Mouse (Mus musculus) Patski (cell line): Measurements from ENCODE around the gene Dlgap3. TPM values are rescaled to one million over a fixed set of nuclear protein-coding genes. Genes with fewer than 3 reads are reported as not detected.

Experiments used
- ATAC-seq: fragments of 100-300 bp; one replicate; pipeline ENCODE4 v1.8.0; 2021
- CTCF ChIA-PET: fragments of 350-600 bp; sonication (Branson Sonifier 250); formaldehyde crosslinking; loops from one replicate; lab custom pipeline; 2022; ENCODE audit warnings: inconsistent platforms; lab: Charles Lee
- POLR2A ChIA-PET: fragments of 350-600 bp; sonication (Branson Sonifier 250); formaldehyde crosslinking; loops from one replicate; lab custom pipeline; 2022; ENCODE audit warnings: antibody characterized with exemption, inconsistent platforms; lab: Charles Lee
- DNase-seq: peaks from one replicate; pipeline ENCODE4 v3.0.0-alpha.2; 2011; ENCODE audit warnings: low read depth, low spot score
- H3K27me3 ChIP-seq: fragments of 371-371 bp; one replicate; pipeline ENCODE4 v1.5.1; 2021
- CTCF ChIP-seq: fragments of 100-300 bp; IDR thresholded peaks from one replicate; pipeline ENCODE4 v1.5.1; 2021
- in situ Hi-C: fragments of 300-500 bp; cut with MboI; formaldehyde crosslinking; loops from 3 replicates; pipeline ENCODE4 v1.11.1; 2018; ENCODE audit warnings: low pct_unique_long_range_greater_than_20kb, mixed read lengths
- polyA plus RNA-seq: library from polyadenylated mRNA; unstranded; gene quantifications from one replicate; pipeline ENCODE4 v1.2.3, GENCODE M21; 2021

Gene Dlgap3
- polyA plus RNA-seq, 1 experiment from 2014 or later = 0.85 TPM

DNA sequence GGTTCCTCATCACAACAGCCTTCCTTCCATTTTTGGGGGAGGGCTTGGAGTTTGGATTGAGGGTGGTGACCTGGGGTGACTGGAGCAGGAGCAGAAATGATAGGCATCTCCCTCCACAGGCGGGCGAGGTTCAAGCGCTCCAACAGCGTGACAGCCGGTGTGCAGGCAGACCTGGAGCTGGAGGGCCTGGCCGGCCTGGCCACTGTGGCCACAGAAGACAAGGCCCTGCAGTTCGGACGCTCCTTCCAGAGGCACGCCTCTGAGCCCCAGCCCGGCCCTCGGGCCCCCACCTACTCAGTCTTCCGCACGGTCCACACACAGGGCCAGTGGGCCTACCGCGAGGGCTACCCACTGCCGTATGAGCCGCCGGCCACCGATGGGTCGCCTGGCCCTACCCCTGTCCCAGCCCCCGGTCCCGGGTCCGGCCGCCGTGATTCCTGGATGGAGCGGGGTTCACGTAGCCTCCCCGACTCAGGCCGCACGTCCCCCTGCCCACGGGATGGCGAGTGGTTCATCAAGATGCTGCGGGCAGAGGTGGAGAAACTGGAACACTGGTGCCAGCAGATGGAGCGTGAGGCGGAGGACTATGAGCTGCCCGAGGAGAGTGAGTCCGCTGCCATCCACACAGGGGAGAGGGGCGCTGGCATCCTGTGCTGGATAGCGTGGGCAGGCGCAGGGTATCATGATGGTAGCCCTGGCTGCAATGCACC lies 64.6 kb downstream of the Dlgap3 start:
- CTCF ChIA-PET = interaction anchor here (3.9 kb wide), 1 partner anchor 11 kb away, joined by 19 read pairs; the partner anchor contains the start of gene Smim12
- H3K27me3 ChIP-seq = peaks cover 5% of the 10 kb centered on the region
- TF ChIP-seq CTCF = no peak

DNA sequence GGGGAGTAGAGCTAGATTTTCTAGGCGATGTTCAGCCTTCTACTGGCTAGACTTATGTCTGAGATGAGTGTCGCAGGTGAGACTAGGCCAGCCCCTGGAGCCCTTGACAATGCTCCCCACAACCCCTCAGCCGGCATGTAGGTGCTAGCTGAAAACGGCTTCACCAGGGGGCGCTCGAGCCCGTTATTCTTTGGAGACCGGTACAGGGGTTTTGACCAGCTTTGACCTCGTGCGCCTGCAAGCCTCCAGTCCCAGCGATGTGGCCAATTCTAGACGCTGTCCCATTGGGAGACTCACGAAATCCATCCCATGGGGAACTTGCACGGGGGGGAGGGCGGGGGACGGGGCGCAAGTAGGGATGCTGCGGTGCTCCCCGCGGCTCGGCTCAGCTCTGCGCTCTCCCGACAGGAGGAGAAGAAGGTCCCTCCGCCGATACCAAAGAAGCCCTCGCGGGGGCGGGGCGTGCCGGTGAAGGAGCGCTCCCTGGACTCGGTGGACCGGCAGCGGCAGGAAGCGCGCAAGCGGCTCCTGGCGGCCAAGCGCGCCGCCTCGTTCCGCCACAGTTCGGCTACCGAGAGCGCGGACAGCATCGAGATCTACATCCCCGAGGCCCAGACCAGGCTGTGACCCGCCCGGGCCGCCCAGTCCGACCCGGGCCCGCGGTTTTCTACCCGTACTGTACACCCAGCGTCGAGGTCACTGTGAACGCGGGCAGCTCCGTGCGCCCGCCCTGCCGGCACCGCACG lies 66.9 kb downstream of the Dlgap3 start:
- CTCF ChIA-PET = interaction anchor here (0.9 to 3.9 kb wide), 5 partner anchors 8 to 134 kb away, joined by 3 to 19 read pairs (median 7); partner anchors contain the start of gene Smim12
- TF ChIP-seq CTCF = no peak
- in situ Hi-C loops = loop anchor here (25.0 kb wide), 1 partner anchor 674 kb away; the partner anchor contains the start of gene Clspn
- peaks cover 5% of the 10 kb centered on the region for H3K27me3 ChIP-seq
- peak; percentile 84 for ATAC-seq
- DNase-seq = no peak
- POLR2A ChIA-PET = no interaction called here

More for the DNA sequence above, 64.6 kb downstream of the Dlgap3 start:
- in situ Hi-C loops = loop anchor here (25.0 kb wide), 1 partner anchor 671 kb away; the partner anchor contains the start of gene Clspn
- POLR2A ChIA-PET = no interaction called here
- ATAC-seq (no peak), DNase-seq (no peak)

DNA sequence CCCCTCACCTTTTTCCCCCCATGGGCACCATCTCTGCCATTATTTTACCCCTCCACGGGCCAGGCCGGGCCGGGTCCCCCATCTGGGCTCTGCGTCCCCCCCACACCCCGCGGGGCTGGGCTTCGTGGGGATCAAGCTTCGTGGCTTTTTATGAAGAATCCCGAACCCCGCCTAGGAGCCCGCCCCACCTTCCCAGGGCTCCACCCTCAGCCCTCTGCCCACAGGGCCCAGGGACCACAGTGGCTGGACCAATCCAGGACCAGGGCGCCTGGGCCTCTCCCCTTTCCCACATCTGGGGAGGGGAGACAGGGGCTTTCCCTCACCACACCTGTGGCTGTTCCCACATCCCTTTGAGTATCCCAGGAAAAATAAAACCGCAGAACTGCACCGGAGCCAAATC lies 67.6 kb downstream of the Dlgap3 start:
- in situ Hi-C loops = loop anchor here (25.0 kb wide), 1 partner anchor 674 kb away; the partner anchor contains the start of gene Clspn
- no peak for TF ChIP-seq CTCF
- H3K27me3 ChIP-seq = peaks cover 5% of the 10 kb centered on the region
- no peak for ATAC-seq
- POLR2A ChIA-PET = no interaction called here
- CTCF ChIA-PET = interaction anchor here (1.7 to 3.9 kb wide), 3 partner anchors 8 to 13 kb away, joined by 5 to 19 read pairs (median 12); partner anchors contain the start of gene Smim12
- no peak for DNase-seq

DNA sequence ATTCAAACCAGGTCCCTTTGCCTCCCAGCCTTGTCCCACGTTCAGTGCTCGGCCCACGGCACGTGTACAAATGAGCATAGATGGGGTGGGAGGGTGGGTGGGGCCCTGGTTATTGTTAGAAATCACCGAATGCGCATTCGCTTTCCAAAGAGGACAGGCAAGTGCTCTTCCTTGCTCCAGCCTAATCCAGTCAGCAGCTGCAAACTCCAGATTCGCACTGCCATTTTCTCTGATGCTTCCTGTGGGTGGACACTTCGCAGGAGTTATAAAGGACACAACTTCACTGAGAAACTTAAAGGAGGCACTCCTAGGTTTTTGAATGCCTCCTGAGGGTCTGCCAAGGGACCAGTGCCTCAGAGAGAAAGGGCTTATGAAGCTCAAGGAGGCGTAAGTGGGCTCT lies 68.3 kb downstream of the Dlgap3 start:
- no peak for DNase-seq
- no peak for TF ChIP-seq CTCF
- peaks cover 5% of the 10 kb centered on the region for H3K27me3 ChIP-seq
- ChIA-PET POLR2A (no interaction called here), CTCF (interaction anchor here (1.7 to 3.9 kb wide), 3 partner anchors 7 to 13 kb away, joined by 5 to 19 read pairs (median 8); partner anchors contain the start of gene Smim12)
- in situ Hi-C loops = loop anchor here (25.0 kb wide), 1 partner anchor 675 kb away; the partner anchor contains the start of gene Clspn
- ATAC-seq = no peak

DNA sequence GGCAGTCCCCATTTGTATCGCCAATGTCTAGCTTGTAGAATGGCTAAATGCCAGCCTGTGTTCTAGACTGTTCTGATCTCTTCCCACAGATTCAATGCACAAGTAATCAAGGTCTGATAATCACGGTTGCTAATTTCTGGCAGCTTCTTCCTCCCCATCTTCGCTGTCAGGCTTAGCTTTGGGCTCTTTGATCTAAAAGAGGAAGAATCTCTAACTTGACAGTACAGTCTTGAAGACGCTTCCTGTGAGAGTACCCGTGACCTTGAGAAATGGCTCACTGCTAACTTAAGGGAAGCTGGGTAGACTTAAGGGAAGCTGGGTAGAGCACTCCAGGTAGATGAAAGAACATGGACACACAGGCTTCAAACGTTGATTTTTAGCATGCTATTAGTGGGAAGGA lies 73.7 kb downstream of the Dlgap3 start:
- ChIA-PET POLR2A (no interaction called here), CTCF (interaction anchor here (1.2 to 3.2 kb wide), 2 partner anchors 7 to 14 kb away, joined by 4 to 19 read pairs; no protein-coding TSS in a partner anchor)
- no peak for DNase-seq
- no peak for ATAC-seq
- in situ Hi-C loops = loop anchor here (25.0 kb wide), 1 partner anchor 680 kb away; the partner anchor contains the start of gene Clspn
- no peak for TF ChIP-seq CTCF
- no peaks in the 10 kb centered on the region for H3K27me3 ChIP-seq

DNA sequence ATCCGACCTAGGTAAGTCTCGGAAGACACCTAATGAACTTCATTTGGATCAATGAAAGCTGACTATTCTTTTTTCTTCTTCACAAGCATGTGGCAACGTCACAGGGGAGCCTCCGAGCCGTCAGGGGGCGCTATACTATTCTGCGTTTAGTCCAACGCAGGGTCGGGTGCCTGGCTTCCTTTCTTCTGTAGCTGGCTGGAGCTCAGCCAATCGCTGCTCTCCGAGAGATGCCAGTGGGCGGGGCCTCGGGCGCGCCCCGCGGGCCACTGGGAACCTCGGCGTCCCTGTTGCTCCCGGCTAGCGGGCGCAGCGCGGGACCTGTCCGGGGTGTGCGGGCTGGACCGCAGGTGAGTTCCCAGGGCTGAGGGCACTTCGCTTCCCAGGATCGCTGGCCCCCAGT lies 74.5 kb downstream of the Dlgap3 start, which contains the start of gene Smim12:
Gene Smim12, plus strand, starts transcription at position 233 of the 400 bp plus-strand sequence.
- in situ Hi-C loops = loop anchor here (25.0 kb wide), 1 partner anchor 681 kb away; the partner anchor contains the start of gene Clspn
- no peak for TF ChIP-seq CTCF
- ChIA-PET POLR2A (interaction anchor here (0.6 kb wide), 1 partner anchor 1363 kb away, joined by 3 read pairs; no protein-coding TSS in a partner anchor), CTCF (interaction anchor here (0.6 to 3.2 kb wide), 6 partner anchors 8 to 624 kb away, joined by 3 to 19 read pairs (median 4); partner anchors contain the start of gene Gja4)
- H3K27me3 ChIP-seq = no peaks in the 10 kb centered on the region
- DNase-seq = peak; percentile 64
- ATAC-seq = peak; percentile 82

DNA sequence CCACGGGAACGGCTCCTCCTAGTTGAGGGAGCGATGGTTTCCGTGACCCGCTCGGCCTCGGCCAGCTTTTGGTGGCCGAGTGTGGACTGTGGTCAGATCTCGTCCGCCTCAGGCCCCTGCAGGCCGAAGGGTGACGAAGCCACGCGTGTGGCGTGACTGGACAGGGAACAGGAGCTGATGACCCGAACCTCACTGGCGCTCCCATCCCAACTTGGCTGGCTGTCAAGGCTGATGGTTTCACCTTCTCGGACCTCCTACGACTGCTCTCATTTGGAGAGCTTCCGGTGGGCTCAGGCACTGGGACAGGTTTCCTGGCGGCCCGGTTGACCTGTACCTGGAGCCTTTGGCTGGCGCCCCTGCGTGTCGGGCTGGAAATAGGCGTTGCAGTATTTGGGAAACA lies 74.9 kb downstream of the Dlgap3 start:
- DNase-seq = peak; percentile 13
- ChIA-PET POLR2A (interaction anchor here (0.6 kb wide), 1 partner anchor 1363 kb away, joined by 3 read pairs; no protein-coding TSS in a partner anchor), CTCF (interaction anchor here (0.6 to 3.2 kb wide), 6 partner anchors 8 to 625 kb away, joined by 3 to 19 read pairs (median 4); partner anchors contain the start of gene Gja4)
- no peak for TF ChIP-seq CTCF
- in situ Hi-C loops = loop anchor here (25.0 kb wide), 1 partner anchor 682 kb away; the partner anchor contains the start of gene Clspn
- ATAC-seq = peak; percentile 51
- H3K27me3 ChIP-seq = no peaks in the 10 kb centered on the region

DNA sequence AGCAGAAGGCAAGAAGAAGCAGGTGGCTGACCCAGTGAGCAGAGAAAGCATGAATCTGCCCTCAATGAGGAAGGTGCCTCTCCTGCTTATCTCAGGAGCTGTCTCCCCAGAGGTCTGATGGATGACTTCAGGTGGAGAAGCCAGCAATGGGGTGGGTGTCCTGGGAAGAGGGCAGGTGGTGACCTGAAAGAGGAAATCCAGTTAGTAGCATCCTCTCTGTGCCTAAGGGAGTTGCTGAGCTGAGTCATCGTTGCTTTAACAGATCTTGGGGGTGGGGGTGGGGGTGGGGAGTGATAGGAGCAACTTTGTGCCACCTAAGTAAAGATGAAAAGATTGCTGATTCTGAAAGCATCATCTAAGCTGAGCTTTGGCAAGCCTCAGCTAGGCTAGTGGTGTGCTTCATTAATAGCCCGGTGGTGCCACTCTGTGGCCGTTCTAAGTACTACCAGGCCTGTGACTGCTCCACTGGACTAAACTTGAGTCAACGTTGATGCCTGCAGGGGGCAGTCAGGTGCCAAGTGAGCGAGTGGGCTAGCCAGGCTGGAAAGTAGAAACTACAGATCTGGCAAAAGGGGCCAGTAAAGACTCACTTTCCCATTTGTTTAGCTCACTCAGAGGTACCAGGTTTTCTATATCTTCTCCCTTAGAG lies 80.8 kb downstream of the Dlgap3 start:
- no peaks in the 10 kb centered on the region for H3K27me3 ChIP-seq
- peak; percentile 83 for ATAC-seq
- in situ Hi-C loops = loop anchor here (5.0 to 25.0 kb wide), 3 partner anchors 67 to 688 kb away; partner anchors contain the start of gene Clspn
- ChIA-PET CTCF (interaction anchor here (0.7 to 1.6 kb wide), 13 partner anchors 9 to 121 kb away, joined by 3 to 12 read pairs (median 4); no protein-coding TSS in a partner anchor), POLR2A (interaction anchor here (0.5 kb wide), 1 partner anchor 215 kb away, joined by 5 read pairs; no protein-coding TSS in a partner anchor)
- peak; percentile 58 for DNase-seq
- peak; percentile 97 for TF ChIP-seq CTCF

DNA sequence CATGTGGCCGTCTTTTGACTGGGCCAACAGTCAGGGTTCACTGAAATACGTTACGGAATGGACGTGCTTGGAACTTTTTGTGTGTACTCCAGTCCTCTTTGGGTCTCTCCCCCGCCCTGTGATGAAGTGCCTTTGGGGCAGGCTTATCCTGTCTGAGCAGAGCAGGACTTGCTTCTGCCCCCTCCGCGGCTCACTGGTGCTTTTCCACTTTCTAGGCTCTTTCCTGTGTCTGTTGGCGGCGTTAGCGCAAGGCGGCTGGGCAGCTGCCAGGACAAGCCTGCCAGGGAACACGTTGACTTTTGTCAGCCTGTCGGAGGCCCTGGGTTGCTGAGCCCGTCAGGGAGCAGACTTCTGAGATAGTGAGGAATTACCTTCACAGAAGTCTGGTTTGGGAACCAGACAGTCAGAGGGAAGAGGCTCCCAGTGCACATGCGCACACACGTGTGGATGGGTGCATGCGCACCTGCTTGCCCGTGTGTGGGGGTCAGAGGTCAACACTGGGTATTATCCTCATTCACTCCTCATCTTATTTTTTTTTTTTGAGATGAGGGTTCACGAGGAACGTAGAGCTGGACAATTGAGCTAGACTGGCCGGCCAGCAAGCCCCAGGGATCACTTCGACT lies 83.1 kb downstream of the Dlgap3 start:
- DNase-seq = no peak
- CTCF ChIA-PET = interaction anchor here (1.2 kb wide), 1 partner anchor 8 kb away, joined by 3 read pairs; the partner anchor contains the start of gene Smim12
- in situ Hi-C loops = loop anchor here (5.0 to 10.0 kb wide), 2 partner anchors 65 to 113 kb away; no protein-coding TSS in a partner anchor
- ATAC-seq = no peak
- H3K27me3 ChIP-seq = no peaks in the 10 kb centered on the region
- TF ChIP-seq CTCF = no peak
- POLR2A ChIA-PET = interaction anchor here (0.9 kb wide), 1 partner anchor 12 kb away, joined by 3 read pairs; no protein-coding TSS in a partner anchor
